Mouse (Mus musculus) ovary, adult 2 months (tissue): ENCODE data around the gene Zdhhc19. TPM values are rescaled to one million over a fixed set of nuclear protein-coding genes. Genes with fewer than 3 reads are reported as not detected.

ENCODE experiments used
- polyA plus RNA-seq: library from polyadenylated mRNA; depleted of rRNA; stranded (reverse); fragments of >200 nt; gene quantifications from 2 replicates; pipeline ENCODE4 v1.2.3, GENCODE M21; 2012; rRNA removed

Zdhhc19 gene
- polyA plus RNA-seq = not detected in 2 replicates

DNA sequence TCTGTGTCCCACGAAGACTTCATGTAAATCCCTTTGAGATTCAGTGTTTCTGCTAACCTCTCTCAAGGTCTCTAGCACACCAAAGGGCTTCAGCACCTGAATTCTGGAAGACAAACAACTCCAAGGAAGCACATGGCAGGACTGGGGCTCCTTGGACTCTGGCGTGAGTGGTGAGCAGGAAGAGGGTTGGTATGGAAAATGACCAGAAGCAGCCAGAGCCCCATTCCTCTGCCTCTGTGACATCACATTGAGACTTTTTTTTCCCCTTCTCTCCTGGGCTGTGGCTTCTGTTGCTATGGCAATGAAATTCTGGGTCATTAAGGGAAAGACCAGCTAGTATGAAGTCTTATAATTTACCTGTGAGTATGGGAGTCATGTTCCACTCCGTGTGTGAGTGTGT, at the start of gene Zdhhc19:
Gene Zdhhc19, plus strand, starts transcription at position 301 of the 400 bp plus-strand sequence.

DNA sequence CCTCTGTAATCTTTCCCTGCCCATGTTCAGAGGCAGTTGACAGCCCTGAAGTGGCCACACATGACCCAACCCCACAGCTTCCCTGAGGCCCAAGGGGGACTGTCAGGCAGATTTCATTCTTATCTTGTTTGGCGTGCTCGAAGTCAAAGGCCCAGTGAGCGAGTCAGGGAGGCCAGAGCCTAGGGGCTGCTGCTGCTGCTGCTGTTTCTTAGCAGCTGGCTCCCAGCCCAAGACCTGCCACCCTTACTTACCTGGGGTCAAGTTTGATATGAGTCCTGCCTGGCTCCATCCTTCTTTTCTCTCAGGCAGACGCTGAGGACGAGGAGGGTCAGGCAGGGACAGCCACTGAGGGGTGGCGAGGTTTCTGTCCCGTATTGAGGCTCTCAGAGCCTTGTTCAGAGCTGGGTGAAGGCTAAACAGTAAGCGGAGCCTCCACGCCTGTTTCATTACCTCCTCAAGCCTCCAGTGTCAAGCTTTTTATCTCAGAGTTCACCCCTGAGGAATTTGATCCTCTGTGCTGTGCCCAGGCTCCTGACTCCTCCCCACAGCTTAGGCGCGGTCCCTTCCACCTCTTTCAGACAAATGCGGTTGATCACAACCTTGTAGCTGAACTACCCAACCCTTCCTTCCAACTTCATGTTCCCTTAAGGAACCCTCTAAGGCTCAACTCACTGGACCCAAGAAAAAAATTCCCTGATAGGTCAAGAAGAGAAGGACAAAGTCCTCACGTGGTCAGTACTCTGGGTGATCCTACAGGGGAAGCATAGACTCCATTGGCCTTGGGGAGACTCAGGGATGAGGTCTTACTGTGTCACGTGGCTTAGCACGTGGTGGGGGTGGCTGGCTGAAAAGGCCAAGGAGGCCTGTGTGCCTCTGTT, 8.6 kb upstream of the Zdhhc19 start, which contains the start of gene Slc51a:
Gene Slc51a, minus strand, starts transcription at position 646 of the 878 bp plus-strand sequence.

DNA sequence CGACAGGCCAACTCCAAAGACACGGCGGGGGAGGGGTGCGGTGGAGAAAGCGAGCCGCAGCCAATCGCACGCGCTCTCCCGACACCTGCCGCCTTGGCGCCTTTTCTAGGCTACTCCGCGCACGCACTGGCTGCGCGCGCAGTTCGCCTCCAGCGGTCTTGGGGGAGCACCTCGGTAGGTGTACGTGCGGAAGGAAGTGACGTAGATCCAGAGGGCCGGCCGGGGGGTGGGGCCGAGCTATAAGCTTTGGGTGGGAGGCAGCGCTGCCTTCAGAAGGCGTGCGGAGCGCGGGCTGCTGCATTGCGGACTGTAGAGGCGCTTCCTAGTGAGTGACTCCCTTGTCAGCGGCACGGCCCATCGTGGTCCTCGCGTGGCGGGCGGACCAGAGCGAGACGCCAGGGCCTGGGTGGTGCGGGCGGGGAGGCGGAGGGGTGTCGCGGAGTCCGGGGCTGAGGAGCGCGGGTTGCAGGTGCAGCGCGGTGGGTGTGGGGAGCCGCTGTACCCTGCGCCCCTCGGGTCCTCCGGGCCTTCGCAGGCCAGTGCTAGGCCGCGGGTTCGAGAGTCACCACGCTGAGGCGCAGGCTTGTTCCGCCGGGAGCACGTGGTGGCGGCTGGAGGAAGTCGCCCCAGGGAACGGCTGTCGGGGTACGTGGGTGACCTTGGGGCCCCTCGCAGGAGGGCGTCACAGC, 112.8 kb downstream of the Zdhhc19 start, which contains the start of gene Tfrc:
Gene Tfrc, plus strand, starts transcription at position 209 of the 689 bp plus-strand sequence.

Other genes with a start within 250 kb of the Zdhhc19 start
- 5.5 and 6.2 TPM in 2 replicates for gene Fbxo45, start 249.1 kb upstream of the Zdhhc19 start, polyA plus RNA-seq
- gene Wdr53, start 249.0 kb upstream of the Zdhhc19 start, polyA plus RNA-seq = 2.3 and 2.5 TPM in 2 replicates
- not detected in 2 replicates for gene Smco1, start 224.8 kb upstream of the Zdhhc19 start, polyA plus RNA-seq
- 10.2 and 12.0 TPM in 2 replicates for gene Rnf168, start 218.8 kb upstream of the Zdhhc19 start, polyA plus RNA-seq
- gene Ubxn7, start 164.0 kb upstream of the Zdhhc19 start, polyA plus RNA-seq = 13.4 and 25.9 TPM in 2 replicates
- gene Tm4sf19, start 95.8 kb upstream of the Zdhhc19 start, polyA plus RNA-seq = 0.10 and 0.36 TPM in 2 replicates
- gene Tctex1d2, start 76.6 kb upstream of the Zdhhc19 start, polyA plus RNA-seq = 5.3 and 7.5 TPM in 2 replicates
- 56.1 and 59.6 TPM in 2 replicates for gene Pcyt1a, start 65.3 kb upstream of the Zdhhc19 start, polyA plus RNA-seq
- gene Slc51a, start 8.4 kb upstream of the Zdhhc19 start, polyA plus RNA-seq = 0.19 and 0.28 TPM in 2 replicates
- gene Tfrc, start 112.7 kb downstream of the Zdhhc19 start, polyA plus RNA-seq = 2.2 TPM in 2 replicates
- 145 and 152 TPM in 2 replicates for gene Tnk2, start 147.6 kb downstream of the Zdhhc19 start, polyA plus RNA-seq
- gene Muc4, start 239.6 kb downstream of the Zdhhc19 start, polyA plus RNA-seq = 6.9 and 7.8 TPM in 2 replicates